Mouse (Mus musculus): ENCODE results near the gene Arhgap21. TPM values are rescaled to one million over a fixed set of nuclear protein-coding genes. Genes with fewer than 3 reads are reported as not detected.
"Not testable (repeated sequence)": the region's sequence is repeated elsewhere in the genome, so short reads cannot be mapped to it uniquely, and the experiment has no call there.

The Arhgap21 gene
- total RNA-seq, 4 experiments from 2014 or later, result 309 to 366 (median 334) TPM

DNA sequence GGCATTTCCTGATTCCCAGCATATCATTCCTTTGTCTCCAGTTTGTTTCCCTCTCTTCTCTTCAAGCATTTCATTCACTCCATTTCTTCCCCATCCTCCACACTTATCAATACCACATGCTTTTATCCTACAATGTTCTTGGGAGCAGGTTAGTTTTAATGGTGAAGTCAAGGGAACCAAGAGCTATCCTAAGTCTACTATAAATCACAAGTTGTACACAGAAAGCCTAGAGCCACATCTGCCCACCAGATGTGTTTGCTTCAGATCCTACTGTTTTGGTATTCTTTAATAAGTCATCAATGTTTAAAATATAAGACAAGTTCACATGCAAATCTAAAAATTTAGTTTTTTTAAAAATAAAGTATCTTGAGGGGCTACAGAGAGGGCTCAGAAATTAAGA, 27.6 kb downstream of the Arhgap21 start:
- DNase-seq (ENCODE audit: low spot score in 2 of 2), result no peak

DNA sequence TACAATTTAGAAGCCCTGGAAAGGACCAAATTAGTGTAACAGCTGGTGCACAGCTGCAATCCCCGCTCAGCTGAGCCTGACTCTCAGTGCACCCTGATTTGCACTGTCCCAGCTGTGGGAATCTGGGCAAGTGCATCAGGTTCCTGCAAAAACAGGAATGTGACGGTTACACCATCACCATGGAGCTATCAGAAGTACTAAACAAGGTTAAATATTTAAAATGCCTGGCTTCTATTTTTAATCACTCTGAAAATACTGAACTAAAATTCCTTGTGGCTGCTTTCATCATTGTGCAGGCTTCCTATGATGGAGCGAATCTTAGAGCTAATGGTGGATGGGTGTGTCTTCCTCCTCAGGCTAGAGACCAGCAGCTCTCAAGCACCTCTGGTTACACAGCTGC, 29.3 kb downstream of the Arhgap21 start:
- DNase-seq (ENCODE audit: low spot score in 2 of 2), result no peak

DNA sequence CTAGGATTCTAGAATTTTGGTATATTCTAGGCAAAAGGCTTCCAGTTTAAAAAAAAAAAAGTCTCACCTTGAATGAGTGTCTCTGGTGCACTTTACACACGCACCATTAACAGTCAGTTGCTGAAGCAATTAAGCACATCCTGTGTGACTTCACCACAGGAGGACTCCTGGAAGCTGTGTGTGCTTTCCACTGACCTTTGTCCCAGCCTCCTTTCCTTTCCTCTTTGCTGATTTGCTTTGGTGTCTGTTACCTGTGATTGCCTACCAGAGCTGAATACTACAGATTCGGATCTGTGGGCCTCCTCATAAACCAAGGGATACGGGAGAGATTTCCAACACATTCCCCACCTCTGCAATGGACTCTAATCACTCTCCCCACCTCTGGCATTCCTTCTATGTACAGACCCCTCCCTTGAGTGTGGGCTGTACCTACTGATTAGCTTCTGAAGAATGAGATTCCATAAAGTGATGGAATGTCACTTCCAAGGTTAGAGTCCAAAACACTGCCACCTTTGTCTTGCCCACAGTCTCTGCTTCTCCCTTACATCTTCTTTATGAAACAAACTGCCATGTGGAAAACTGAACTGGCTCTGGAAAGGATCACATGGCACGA, 32.0 kb downstream of the Arhgap21 start:
- DNase-seq (ENCODE audit: low spot score in 2 of 2), result no peak

DNA sequence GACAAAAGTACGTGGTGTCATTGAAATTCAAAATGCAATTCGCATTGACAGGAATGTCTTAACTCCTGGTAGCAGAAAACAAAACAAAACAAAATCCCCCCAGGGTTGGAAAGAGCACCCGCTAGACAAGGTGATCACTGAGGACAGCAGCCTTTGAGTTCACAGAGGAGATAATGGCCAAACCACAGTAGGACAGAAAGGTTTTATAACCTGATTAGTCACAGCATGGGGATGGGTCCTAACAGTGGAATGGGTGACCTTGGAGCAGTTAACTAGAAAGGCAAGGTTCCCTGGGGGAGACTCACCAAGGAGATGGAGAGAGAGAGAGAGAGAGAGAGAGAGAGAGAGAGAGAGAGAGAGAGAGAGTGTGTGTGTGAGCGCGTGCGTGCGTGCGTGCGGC, 34.3 kb downstream of the Arhgap21 start:
- DNase-seq (ENCODE audit: low spot score in 2 of 2), result no peak

DNA sequence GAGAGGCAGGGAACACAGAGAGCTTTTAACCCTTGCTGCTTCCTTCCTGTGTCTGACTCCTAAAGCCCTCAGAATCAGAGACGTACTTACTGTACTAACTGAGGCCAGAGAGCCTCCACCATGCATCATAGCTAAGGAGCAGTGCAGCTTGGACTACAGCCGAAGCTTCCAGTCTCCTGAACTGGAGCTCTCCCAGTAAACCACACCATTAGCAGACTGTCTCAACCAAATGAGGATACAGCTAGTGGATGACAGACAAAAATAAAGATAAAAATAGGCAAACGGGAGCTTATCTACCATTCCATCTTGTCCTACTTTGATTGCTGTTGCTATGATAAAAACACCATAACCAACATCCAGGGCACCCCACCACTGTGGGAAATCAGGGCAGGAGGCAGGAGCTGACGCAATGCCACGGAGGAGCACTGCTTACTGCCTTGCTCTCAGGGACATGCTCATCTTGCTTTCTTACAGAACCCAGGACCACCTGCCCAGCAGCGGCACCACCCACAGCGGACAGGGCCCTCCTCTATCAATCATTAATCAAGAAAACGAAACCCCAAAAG, 35.9 kb downstream of the Arhgap21 start:
- no peak for DNase-seq (ENCODE audit: low spot score in 2 of 2)

DNA sequence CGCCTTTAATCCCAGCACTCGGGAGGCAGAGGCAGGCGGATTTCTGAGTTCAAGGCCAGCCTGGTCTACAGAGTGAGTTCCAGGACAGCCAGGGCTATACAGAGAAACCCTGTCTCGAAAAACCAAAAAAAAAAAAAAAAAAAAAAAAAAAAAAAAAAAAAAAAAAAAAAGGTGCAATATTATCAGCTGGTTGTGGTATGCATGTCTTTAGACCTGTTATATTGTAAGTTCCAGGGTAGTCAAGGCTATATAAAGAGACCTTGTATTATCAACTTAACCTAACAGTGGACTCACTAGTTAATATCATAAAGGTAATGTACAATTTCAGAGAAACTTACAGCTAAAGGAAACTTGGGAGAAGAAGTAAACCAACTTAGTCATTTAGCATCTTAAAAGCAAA, 36.9 kb downstream of the Arhgap21 start:
- not testable (repeated sequence) for DNase-seq (ENCODE audit: low spot score in 2 of 2)

DNA sequence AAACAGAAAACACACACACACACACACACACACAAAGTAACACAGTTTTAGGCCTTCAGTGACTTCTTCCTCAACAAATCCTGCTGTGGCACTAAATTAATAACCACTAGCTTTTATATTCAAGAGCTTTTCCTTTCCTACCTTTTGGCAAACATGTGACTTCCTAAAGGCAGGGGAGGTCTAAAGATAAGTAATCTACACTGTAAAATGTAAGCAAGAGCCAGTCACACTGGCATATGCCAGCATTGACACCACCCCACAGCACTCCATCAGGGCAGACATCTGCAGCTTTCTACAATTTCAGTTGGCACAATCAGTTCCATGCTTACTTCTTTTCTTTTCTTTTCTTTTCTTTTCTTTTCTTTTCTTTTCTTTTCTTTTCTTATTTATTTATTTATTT, 40.2 kb downstream of the Arhgap21 start:
- DNase-seq (ENCODE audit: low spot score in 2 of 2), result no peak

DNA sequence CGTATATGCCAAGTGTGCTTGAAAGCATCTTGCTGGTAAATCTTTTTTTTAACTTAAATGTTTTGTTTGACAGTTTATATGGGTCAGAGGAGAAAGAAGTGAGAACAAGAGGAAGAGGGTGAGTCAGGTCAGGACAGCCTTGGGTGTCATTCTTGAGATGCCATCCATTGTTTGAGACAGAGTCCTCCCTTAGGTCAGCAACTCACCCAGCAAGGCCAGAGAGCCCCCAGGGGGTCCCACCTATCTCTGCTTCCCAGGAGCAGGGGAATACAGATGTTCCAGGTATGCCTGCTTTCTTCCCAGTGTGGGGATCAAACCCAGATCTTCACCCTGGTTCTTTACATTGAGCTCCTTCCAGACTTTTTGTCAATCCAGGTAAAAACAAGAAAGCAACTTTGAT, 43.7 kb downstream of the Arhgap21 start:
- no peak for DNase-seq (ENCODE audit: low spot score in 2 of 2)

DNA sequence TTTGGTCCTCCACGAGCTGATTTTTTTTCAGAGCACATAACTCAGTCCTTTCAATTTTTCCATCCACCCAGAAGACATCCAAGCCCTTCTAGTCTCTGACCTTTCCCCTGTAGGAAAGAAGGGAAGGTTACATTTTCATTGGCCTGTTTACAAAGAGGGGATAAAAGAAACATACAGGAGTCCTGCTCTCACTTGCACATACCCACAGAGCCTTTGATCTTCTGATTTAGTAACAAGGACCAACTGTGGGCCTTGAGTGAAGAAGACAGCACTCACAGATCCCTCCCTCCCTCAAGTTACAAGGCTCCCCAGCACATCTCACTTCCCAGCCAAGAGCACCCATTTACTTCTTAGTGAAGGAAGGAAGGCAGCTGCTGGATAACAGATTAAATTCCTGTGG, 46.3 kb downstream of the Arhgap21 start:
- DNase-seq (ENCODE audit: low spot score in 2 of 2), result no peak

DNA sequence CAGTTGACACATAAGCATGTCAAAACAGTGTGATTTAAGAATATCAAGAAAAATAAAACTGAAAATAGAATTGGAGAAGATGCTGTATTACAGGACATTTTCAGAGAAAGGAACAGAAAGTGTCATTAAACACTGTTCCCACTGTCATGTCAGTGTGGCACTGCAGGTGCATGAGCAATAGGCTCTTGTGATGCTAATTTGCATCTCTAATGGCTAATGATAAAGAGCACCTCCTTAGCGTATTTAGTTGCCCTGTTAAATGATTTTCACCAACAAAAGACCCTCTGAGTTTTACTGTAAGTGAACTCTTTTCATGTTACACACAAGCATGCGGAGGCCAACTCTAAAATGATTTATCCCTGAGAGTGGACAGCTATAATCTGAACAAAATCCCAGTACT, 47.1 kb downstream of the Arhgap21 start:
- no peak for DNase-seq (ENCODE audit: low spot score in 2 of 2)

DNA sequence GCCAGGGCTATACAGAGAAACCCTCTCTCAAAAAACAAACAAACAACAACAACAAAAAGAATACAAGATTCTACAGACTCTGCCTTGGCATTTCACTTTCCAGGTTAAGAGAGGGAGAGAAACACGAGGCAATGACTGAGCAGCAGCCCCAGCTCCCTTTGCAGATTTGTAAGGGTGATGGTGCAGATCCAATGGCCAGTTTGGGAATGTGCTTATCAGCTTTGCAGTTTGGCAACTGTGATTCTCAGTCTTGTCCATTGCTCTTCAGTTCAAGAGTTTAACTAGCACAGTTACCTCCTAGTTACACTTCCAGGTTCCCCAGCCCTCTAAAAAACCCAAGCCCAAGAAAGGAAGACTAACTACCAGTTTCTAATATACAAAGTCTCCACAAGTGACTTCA, 47.7 kb downstream of the Arhgap21 start:
- DNase-seq (ENCODE audit: low spot score in 2 of 2), result no peak

DNA sequence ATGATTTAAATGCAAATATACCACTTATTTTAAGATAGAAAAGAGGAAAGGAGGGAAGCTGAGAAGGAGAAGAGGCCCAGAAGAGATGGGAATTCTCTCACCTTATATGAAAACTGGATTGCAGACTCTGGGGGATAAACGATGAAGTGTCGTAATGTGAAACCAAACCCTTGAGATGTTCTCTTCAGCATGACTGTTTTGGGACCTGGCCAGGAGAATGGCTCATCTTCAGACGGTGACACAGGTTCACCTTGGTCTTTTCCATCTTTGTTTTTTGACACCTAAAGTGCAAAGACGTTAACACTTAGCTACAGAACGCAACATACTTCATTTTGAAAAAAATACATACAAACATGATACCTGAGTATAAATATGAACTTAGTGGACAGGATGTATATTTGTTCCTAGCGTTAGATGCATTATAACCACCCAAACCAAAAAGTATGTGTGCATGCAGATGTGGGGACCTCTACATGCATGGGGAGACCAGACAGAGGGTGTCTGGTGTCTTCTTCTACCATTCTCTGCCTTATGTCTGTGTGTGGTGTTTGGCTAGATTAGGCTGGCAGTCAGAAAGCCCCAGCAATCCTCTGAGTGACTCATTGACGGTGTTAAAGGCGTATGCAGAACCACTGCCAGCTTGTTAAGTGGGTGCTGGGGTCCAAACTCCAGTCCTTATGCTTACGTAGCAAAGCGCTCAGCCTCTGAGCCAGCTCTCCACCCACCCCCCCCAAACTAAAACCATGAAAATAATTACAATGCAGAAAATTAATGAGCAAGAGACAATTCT, 54.0 kb downstream of the Arhgap21 start:
- DNase-seq (ENCODE audit: low spot score in 2 of 2), result no peak

DNA sequence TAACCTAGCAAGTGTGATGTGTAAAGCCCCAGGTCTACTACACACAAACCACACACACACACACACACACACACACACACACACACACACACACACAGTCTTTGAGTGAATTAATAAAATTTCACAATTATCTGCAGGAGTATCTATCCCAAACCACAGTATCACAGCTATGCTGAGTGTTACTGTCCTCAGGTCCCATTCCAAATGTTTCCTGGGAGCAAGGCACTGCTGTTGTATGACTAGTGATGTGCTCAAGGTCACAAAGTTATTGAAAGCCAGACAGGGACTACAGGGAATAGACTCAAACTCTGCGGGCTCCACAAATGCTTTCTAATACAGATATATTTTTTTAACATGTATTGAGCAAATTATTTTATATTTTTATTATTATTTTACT, 55.7 kb downstream of the Arhgap21 start:
- DNase-seq (ENCODE audit: low spot score in 2 of 2), result no peak

DNA sequence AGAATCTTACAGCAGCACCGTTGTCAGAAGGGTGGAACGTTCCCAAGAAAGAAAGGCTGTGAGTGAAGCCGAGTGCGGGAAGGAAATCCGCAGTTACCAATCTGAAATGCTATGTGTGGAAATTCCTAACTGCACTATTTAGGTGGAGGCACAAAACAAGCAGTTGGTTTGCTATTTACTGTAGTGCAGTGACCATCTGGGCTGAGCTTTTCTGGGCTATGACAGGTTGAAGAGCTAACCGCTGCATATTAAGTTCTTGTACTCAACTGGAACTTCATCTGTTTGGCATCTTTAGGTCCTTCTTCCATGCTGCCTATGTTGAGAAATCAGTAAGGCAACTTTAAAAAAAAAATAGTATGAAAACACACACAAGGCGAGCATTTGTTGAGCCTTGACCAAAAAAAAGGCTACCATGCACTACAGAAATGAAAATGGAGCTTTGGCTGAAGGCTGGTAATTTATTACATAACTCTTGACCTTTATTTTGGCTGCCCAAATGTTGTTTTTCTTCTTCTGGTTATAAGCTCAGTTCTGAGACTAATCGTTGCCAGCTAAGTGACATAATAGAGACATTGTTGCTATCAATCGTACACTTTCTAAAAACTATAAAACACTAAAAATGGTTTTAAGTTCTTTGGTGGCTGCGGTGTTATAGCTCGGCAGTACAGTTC, 56.2 kb downstream of the Arhgap21 start:
- no peak for DNase-seq (ENCODE audit: low spot score in 2 of 2)

DNA sequence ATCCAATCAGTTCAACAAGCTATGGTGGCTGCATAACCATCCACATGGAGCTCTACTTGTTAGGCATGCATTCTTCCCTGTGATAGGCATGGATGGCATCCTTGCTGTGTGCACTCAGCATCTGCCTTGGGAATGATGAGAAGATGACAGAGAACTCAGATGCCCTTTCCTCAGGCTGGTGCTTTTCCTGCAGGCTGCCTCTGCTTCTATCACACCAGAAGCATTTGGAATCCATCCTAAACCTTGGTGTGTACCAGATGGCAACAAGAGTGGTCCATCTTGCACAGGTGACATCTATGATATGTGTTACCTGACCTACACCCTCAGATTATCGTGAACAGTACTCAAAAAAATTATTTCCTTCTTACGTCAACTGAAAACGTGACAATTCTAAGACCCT, 58.2 kb downstream of the Arhgap21 start:
- DNase-seq (ENCODE audit: low spot score in 2 of 2), result no peak

DNA sequence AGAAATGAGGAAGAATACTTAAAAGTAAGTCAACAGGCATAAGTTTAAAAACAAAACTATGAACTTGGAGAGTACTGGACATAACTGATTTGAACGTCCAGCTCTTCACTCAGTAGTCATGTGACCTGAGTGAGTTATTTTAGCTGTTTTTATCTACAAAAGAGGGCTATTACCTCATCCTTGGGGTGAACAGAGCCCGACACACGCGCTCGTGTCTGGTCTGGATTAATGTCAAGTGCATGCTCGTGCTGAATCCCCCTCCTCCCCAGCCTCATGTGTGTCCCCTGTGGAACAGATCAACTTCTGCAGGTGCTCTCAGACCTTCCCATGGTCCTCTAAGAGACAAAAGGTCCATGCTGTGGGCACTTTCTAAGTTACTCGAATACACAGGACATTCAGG, 59.3 kb downstream of the Arhgap21 start:
- no peak for DNase-seq (ENCODE audit: low spot score in 2 of 2)

DNA sequence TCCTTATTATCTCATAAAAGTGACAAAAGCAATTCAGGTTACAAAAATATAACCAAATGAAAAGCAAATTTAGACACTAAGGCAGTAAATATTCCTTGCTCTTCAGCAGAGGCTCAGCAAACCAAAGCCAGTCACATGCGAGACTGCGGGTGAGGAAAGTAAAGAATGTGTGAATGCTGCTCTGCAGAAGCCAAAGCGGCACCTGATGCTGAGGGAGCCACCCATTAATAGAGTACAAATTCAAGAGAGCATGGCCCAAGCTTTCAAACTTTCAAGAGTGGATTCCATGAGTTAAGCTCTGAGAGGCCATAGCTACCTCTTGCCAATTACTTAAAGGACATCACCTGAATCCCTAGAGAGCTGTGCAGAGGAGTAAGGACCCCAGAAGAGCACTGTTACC, 61.4 kb downstream of the Arhgap21 start:
- DNase-seq (ENCODE audit: low spot score in 2 of 2), result no peak

DNA sequence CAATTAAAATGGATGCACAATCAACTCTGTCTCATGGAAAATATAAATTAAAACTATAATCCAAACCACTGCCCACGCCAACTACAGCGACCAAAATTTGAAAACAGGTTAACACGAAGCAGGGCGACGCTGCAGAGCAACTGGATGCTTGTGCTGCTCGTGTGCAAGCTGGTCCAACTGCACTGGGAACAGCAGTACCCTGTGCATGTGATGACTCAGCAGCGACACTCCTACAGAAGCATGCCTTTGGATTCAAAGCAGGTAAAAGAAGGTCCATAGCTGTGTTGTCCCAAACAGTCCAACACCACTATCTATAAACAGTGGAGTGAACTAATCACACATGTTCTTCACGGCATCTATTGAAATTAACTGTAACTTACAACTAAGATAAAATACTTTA, 63.3 kb downstream of the Arhgap21 start:
- DNase-seq (ENCODE audit: low spot score in 2 of 2), result no peak

DNA sequence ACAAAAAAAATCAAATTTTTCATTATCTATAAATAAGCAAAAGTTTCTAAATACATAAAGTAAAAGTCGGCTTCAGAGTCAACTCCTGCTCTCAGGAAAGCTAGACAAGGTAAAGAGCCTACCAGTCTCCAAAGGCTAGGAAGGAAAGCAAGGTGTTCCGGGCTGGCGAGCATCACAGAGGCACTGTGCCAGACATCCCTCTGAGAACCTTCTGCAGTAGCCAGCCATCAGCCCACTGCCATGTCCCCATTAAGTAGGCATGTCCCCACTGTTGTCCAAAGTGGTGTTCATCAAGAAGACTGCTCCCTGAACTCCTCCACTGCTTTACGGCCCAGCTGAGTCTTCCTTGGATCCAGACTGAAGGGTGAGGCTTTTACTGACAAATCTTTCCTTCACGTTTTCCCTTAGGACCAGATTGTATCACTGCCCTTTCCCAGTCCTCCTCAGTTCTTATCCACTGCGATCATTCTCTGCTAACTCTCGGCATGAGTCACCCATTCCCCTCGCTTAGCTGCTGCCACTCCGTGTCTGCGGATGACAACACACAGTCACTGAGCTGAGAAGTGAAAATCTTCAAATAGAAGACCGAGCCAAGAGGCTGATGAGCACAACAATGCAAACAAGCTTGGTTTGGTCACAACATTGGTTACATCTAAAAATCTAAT, 65.6 kb downstream of the Arhgap21 start:
- DNase-seq (ENCODE audit: low spot score in 2 of 2), result no peak

DNA sequence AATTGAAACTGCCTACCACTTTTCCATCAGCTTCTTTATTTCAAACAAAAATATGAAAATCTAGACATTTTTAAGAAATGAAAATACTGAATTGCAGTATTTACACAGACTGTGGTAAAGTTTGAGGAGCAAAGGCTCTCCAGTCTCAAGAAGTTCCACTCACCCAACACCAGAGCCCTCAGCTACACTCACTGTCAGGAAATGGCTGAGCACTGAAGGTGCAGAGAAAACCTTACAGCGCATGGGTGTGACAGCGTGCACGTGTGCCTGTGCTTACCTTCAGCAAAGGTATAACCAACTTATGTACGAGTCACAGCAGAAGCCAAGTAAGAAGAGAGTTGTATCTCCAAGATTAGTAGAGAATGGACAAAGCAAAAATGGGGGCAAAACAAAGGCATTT, 66.8 kb downstream of the Arhgap21 start:
- DNase-seq (ENCODE audit: low spot score in 2 of 2), result no peak

DNA sequence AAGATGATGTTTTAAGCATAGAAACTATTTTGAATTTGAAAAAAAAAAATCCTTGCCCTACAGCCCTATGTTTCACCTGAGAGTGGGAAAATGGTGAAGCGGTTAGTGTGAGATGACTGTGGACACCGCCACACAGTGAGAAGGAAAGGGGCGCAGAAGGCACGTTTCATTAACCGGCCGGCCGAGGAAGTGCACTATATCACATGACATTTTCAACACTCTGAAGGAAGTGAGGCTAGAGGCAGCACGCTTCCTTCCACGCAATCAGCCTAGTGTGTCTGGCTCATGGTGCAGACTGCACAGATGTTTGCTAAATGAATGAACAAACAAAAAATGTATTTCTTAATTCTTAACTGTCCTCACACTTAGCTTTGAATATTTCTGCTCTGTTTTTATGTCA, 69.4 kb downstream of the Arhgap21 start:
- no peak for DNase-seq (ENCODE audit: low spot score in 2 of 2)

DNA sequence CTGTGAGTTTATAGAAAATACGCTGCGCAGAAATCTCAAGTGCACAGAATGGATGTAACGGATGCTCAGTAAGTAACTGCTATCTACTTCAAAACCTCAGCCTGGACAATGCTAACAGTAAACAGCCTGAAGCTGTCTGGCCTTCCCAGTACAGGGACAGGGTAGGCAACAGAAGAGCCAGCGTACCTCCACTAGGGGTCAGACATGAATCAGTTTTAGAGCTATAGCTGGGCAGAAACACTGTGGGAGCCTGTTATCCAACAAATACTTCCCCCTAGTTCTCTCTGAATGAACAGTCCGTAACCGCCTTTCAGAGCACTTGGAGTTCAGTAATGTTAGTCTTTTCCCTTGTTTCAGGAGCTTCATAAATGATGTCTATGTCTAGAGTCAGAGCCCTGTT, 70.0 kb downstream of the Arhgap21 start:
- peak; percentile 76 to 77 for DNase-seq (ENCODE audit: low spot score in 2 of 2)
